Mouse (Mus musculus): ENCODE data around the gene Spink4.
"Not testable (repeated sequence)": the region's sequence is repeated elsewhere in the genome, so short reads cannot be mapped to it uniquely, and the experiment has no call there.

DNA sequence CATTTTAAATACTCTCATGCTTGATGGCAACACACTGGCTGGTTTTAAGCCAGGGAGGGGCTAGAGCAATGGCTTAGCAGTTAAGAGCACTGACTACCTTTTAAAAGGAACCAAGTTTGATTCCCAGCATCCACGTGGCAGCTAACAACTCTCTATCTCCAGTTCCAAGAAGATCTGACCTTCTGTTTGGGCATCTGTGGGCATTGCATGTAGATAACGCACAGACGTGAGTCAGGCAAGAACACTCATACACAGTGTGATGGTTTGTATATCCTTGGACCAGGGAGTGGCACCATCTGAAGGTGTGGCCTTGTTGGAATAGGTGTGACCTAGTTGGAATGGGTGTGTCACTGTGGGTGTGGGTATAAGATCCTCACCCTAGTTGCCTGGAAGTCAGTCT, 14.5 kb downstream of the Spink4 start:
- TF ChIP-seq CTCF (IDR thresholded peaks at IDR 0.05; ENCODE audit: low read depth, low read length); POLR2A (IDR thresholded peaks at IDR 0.05; ENCODE audit: borderline replicate concordance, low read depth, low read length): not testable (repeated sequence)
